Mouse (Mus musculus): ENCODE measurements around the gene Olfr967. TPM values are rescaled to one million over a fixed set of nuclear protein-coding genes. Genes with fewer than 3 reads are reported as not detected.

Gene Olfr967
- polyA plus RNA-seq (2015; fragmentation: Illumina TruSeq; extraction: RNeasy Lipid Tissue Mini Kit (QIAGEN cat#74804); ENCODE audit: low read depth, low replicate concordance): not detected

DNA sequence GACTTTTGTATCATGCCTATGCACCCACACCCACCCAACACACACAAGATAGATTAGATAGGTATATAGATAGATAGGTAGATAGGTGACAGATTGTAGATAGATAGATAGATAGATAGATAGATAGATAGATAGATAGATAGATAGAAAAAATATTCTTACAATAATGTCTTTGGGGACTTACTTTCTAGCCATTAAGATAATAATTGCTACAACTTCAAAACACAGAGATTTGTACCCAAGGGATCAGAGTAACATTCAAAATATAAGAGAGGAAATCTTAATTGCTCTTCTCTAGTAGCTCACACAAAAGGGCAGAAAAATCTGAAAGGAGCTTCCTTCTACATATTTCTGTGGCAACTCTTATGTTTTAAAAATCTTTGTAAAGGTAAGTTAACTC is at the start of gene Olfr967:
Gene Olfr967, plus strand, starts transcription at position 301 of the 400 bp plus-strand sequence.

DNA sequence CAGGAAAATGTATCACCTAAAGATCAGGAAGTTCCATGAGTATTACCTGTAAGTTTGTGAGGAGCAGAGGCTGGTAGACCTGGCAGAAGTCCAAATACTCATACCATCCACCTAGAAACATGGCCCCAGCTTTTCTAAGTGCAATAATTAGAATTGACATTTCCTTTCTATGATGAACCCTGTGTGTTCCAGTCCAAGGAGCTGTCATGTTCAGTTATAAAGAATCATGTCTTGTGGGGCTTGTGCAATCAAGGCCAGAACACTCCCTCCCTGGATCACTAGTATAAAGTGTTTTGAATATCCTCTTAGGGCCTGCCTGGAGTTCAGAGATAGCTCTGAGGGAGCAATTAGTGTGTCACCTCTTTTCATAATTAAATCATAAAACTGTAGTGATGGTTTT is 39.0 kb upstream of the Olfr967 start, which contains the start of gene Olfr149:
Gene Olfr149, minus strand, starts transcription at position 101 of the 400 bp plus-strand sequence.

DNA sequence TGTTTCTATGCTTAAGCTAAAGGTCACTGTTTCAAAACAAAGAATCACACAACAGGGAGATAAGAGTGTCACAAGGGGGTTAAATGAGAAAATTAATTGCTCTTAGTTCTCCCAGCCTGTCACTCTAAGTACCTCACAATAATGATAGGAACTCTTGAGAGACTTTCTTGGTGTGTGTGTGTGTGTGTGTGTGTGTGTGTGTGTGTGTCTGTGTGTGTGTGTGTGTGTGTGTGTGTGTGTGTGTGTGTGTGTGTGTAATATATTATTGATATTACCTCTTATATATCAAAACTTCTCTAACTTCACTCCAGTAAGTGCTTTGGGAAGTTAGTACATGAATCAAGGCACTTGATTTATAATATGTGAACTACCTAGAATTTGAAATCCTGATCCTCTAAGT is 35.0 kb upstream of the Olfr967 start, which contains the start of gene Olfr965:
Gene Olfr965, plus strand, starts transcription at position 301 of the 400 bp plus-strand sequence.

GRCm38 (mm10) chr9:39730678-39731077 is 15.4 kb upstream of the Olfr967 start, which contains the start of gene Olfr150:
Olfr150 (plus strand) TSS chr9:39730978.

DNA sequence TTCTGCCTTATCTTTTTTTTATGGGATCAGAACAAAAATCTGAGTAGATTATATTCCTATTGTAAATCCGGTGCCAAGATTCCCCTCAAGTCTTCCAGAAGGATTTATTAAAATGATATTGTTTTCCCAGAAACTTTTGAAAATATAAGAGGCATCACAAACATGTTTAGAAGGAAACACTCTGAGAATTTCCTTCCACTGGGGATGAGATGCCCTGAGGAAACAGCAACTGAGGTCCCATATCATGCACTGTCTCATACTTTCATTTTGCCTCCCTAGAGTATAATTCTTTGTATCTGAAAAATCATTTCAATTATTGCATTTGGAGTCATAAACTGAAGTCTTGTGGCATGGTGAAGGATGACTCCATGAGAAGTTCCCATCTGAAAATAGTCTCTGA is 37.1 kb downstream of the Olfr967 start, which contains the start of gene Olfr968:
Gene Olfr968, minus strand, starts transcription at position 101 of the 400 bp plus-strand sequence.

DNA sequence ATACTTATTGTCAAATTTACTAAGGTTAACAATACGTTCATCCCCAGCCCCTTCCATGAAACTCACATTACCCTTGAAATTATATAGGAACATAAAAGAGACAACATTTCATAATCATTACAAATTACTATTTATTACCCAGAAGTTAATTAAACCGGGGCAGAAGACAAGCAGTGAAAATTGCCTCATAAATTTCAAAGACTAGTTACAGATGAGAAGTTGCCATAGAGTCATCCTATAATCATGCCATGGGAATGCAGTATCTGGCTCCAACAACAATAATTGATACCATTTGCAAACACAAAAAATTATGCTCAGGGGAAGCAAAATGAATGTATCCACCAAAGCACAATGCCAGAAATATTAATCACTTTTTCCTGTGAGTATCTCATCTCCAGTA is 44.5 kb downstream of the Olfr967 start, which contains the start of gene Olfr969:
Gene Olfr969, plus strand, starts transcription at position 388 of the 400 bp plus-strand sequence.

Other genes with a start within 250 kb of the Olfr967 start
- not detected for gene Olfr957, start 230.4 kb upstream of the Olfr967 start, polyA plus RNA-seq (2015; fragmentation: Illumina TruSeq; extraction: RNeasy Lipid Tissue Mini Kit (QIAGEN cat#74804); ENCODE audit: low read depth, low replicate concordance)
- gene Olfr958, start 192.2 kb upstream of the Olfr967 start, polyA plus RNA-seq (2015; fragmentation: Illumina TruSeq; extraction: RNeasy Lipid Tissue Mini Kit (QIAGEN cat#74804); ENCODE audit: low read depth, low replicate concordance): not detected
- gene Olfr959, start 170.7 kb upstream of the Olfr967 start, polyA plus RNA-seq (2015; fragmentation: Illumina TruSeq; extraction: RNeasy Lipid Tissue Mini Kit (QIAGEN cat#74804); ENCODE audit: low read depth, low replicate concordance): not detected
- gene AW551984, start 141.8 kb upstream of the Olfr967 start, polyA plus RNA-seq (2015; fragmentation: Illumina TruSeq; extraction: RNeasy Lipid Tissue Mini Kit (QIAGEN cat#74804); ENCODE audit: low read depth, low replicate concordance): 10.0 TPM
- not detected for gene Olfr148, start 135.6 kb upstream of the Olfr967 start, polyA plus RNA-seq (2015; fragmentation: Illumina TruSeq; extraction: RNeasy Lipid Tissue Mini Kit (QIAGEN cat#74804); ENCODE audit: low read depth, low replicate concordance)
- not detected for gene Olfr960, start 124.9 kb upstream of the Olfr967 start, polyA plus RNA-seq (2015; fragmentation: Illumina TruSeq; extraction: RNeasy Lipid Tissue Mini Kit (QIAGEN cat#74804); ENCODE audit: low read depth, low replicate concordance)
- not detected for gene Olfr961, start 101.2 kb upstream of the Olfr967 start, polyA plus RNA-seq (2015; fragmentation: Illumina TruSeq; extraction: RNeasy Lipid Tissue Mini Kit (QIAGEN cat#74804); ENCODE audit: low read depth, low replicate concordance)
- not detected for gene Olfr963, start 79.0 kb upstream of the Olfr967 start, polyA plus RNA-seq (2015; fragmentation: Illumina TruSeq; extraction: RNeasy Lipid Tissue Mini Kit (QIAGEN cat#74804); ENCODE audit: low read depth, low replicate concordance)
- not detected for gene Olfr149, start 39.1 kb upstream of the Olfr967 start, polyA plus RNA-seq (2015; fragmentation: Illumina TruSeq; extraction: RNeasy Lipid Tissue Mini Kit (QIAGEN cat#74804); ENCODE audit: low read depth, low replicate concordance)
- gene Olfr965, start 34.9 kb upstream of the Olfr967 start, polyA plus RNA-seq (2015; fragmentation: Illumina TruSeq; extraction: RNeasy Lipid Tissue Mini Kit (QIAGEN cat#74804); ENCODE audit: low read depth, low replicate concordance): not detected
- gene Olfr150, start 15.3 kb upstream of the Olfr967 start, polyA plus RNA-seq (2015; fragmentation: Illumina TruSeq; extraction: RNeasy Lipid Tissue Mini Kit (QIAGEN cat#74804); ENCODE audit: low read depth, low replicate concordance): not detected
- gene Olfr968, start 37.0 kb downstream of the Olfr967 start, polyA plus RNA-seq (2015; fragmentation: Illumina TruSeq; extraction: RNeasy Lipid Tissue Mini Kit (QIAGEN cat#74804); ENCODE audit: low read depth, low replicate concordance): not detected
- gene Olfr969, start 44.7 kb downstream of the Olfr967 start, polyA plus RNA-seq (2015; fragmentation: Illumina TruSeq; extraction: RNeasy Lipid Tissue Mini Kit (QIAGEN cat#74804); ENCODE audit: low read depth, low replicate concordance): not detected
- not detected for gene Olfr970, start 62.6 kb downstream of the Olfr967 start, polyA plus RNA-seq (2015; fragmentation: Illumina TruSeq; extraction: RNeasy Lipid Tissue Mini Kit (QIAGEN cat#74804); ENCODE audit: low read depth, low replicate concordance)
- gene Olfr971, start 90.6 kb downstream of the Olfr967 start, polyA plus RNA-seq (2015; fragmentation: Illumina TruSeq; extraction: RNeasy Lipid Tissue Mini Kit (QIAGEN cat#74804); ENCODE audit: low read depth, low replicate concordance): not detected
- gene Olfr972, start 120.2 kb downstream of the Olfr967 start, polyA plus RNA-seq (2015; fragmentation: Illumina TruSeq; extraction: RNeasy Lipid Tissue Mini Kit (QIAGEN cat#74804); ENCODE audit: low read depth, low replicate concordance): not detected
- not detected for gene Olfr229, start 161.1 kb downstream of the Olfr967 start, polyA plus RNA-seq (2015; fragmentation: Illumina TruSeq; extraction: RNeasy Lipid Tissue Mini Kit (QIAGEN cat#74804); ENCODE audit: low read depth, low replicate concordance)
- not detected for gene Olfr974, start 191.3 kb downstream of the Olfr967 start, polyA plus RNA-seq (2015; fragmentation: Illumina TruSeq; extraction: RNeasy Lipid Tissue Mini Kit (QIAGEN cat#74804); ENCODE audit: low read depth, low replicate concordance)
- not detected for gene Olfr975, start 205.8 kb downstream of the Olfr967 start, polyA plus RNA-seq (2015; fragmentation: Illumina TruSeq; extraction: RNeasy Lipid Tissue Mini Kit (QIAGEN cat#74804); ENCODE audit: low read depth, low replicate concordance)
- gene Olfr976, start 214.9 kb downstream of the Olfr967 start, polyA plus RNA-seq (2015; fragmentation: Illumina TruSeq; extraction: RNeasy Lipid Tissue Mini Kit (QIAGEN cat#74804); ENCODE audit: low read depth, low replicate concordance): not detected
- gene Olfr978, start 245.9 kb downstream of the Olfr967 start, polyA plus RNA-seq (2015; fragmentation: Illumina TruSeq; extraction: RNeasy Lipid Tissue Mini Kit (QIAGEN cat#74804); ENCODE audit: low read depth, low replicate concordance): not detected